Mouse (Mus musculus): ENCODE results near the gene Impad1.

Impad1 gene

DNA sequence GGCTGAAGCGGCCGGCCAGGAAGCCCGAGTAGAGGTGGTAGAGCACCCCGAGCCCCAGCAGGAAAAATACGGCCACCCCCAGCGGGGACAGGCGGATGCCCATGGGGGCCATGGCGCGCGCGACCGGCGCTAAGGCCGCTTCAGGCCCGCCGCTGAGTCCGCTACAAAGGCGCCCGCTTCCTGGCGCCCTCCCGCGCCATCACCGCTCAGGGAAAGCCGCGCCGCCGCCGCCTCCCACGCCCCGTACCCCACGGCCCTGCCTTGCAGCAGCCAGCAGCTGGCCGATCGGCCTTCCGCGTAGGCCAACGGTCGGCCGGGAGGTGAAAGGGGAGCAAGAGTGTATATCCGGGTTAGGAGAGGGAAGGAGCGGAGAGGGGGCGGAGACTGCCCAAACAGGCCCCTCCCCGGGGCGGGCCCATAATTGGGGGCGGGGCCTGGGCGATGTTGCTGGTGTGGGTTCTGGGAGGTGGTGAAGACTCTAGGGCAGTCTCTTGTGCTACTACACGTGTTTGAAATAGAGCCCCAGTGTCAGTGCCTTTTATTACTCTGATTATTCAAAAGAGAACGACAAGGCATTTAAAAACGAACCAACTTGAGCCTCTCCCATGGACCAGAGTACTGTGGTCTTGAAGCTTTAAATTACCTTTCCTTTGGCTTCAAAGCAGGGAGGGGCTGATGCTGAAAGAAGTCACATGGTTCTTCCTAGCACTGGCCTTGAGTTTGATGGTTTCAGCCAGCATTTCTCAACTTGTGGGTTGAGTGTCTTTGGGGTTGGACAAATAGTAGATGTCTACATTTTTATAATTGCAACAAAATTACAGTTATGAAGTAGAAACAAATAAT lies at the start of gene Impad1:
Impad1 (minus strand) TSS at position 364 of the 843 bp plus-strand sequence.
- DNase-seq (ENCODE audit: low spot score): peak; percentile 79

DNA sequence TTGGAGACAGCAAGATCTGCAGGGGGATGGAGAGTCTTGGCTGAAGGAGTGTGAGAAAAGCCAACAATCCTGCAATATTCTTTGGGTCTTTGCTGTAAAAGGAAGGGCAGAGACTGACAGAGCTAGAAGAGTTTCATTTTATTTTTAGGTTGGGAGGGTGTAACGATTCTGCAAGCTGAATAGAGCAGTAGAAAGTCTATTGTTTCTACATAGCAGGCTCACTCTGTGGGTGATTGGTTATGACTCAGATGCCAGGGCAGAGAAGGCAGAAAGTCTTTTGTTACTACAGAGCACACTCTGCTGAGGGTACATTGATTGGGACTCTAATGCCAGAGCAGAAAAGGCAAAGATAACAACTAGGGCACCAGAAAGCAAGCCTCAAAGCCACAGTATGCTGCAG lies 47.0 kb upstream of the Impad1 start:
- DNase-seq (ENCODE audit: low spot score): no peak

- DNase-seq (ENCODE audit: low spot score): no peak
Measured at GRCm38 (mm10) chr4:4833789-4834295, 40.7 kb upstream of the Impad1 start.

- no peak for DNase-seq (ENCODE audit: low spot score)
Measured at GRCm38 (mm10) chr4:4828131-4828530, 35.0 kb upstream of the Impad1 start.

- no peak for DNase-seq (ENCODE audit: low spot score)
Measured at GRCm38 (mm10) chr4:4822119-4822518, 29.0 kb upstream of the Impad1 start.

- peak; percentile 33 for DNase-seq (ENCODE audit: low spot score)
Measured at GRCm38 (mm10) chr4:4792141-4792991, 789 bp downstream of the Impad1 start.

GRCm38 (mm10) chr4:4791180-4791579 lies 2.0 kb downstream of the Impad1 start:
- DNase-seq (ENCODE audit: low spot score): no peak

DNA sequence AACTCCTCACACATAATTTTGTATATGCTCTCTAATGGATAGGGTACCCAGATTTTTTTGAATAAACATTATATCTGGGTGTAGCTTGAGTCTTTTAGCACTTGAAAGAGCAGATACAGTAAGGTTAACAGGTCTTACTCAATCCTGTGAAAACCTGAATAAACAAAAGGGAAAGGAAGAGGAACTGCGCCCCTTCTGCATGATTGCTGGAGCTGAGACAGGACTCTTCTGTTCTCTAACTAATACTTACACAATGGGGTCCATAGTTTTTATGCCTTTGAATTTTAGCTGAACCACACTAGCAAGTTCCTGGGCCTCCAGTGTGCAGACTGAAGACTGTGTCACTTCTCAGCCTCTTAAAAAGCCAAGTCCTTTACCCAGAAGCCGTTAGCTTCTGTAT lies 8.0 kb downstream of the Impad1 start:
- no peak for DNase-seq (ENCODE audit: low spot score)

DNA sequence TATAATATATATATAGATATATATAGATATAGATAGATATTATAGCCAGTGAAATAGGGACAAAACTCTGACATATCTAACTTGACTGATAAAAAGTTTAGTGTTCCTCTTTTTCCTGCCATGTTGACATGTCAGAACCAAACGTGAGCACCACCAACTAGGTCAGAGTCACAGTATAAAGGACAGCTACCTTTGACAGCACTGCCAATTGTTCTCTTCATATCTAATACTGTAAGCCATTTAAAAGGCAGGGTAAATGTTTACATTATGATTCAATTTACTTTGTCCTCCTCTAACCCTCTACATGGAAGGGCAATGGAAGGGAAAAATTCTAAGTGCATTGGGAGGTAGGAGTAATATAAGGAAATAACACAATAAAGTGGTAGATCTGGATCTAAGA lies 8.8 kb downstream of the Impad1 start:
- no peak for DNase-seq (ENCODE audit: low spot score)

DNA sequence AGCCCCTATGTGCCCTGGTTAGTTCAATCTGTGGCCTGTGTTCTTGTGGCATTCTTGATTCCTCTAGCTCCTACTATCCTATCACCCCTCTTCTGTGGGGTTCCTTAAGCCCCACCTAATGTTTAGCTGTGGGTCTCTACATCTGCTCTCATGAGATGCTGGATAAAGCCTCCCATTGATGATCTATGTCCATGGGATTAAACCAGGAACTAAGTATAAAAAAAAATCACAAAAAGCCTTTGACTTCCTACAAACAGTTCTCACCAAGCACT lies 9.5 kb downstream of the Impad1 start:
- DNase-seq (ENCODE audit: low spot score): no peak

- DNase-seq (ENCODE audit: low spot score): no peak
Measured at GRCm38 (mm10) chr4:4782882-4783685, 10.1 kb downstream of the Impad1 start.

DNA sequence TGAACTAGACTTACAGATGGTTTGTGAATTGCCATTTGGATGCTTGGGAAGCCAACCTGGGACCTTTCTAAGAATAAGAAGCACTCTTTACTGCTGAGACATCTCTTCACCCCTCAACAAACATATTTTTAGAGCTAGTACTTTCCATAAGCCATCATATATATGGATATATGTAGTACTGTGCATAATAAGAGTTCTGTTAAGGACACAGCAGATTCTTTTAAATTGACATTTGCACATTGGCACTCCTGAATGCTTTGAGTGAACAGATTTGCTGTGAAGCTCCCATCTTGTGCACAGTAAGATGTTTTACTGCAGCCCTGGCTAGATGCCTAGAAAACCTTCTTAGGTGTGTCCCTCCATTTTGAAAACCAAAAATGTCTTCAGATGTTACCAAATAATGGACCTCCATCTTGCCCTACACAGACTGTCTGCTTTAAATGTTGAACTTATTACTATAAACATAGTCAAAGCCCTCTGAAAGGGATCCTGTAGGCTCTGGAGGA lies 13.8 kb downstream of the Impad1 start:
- no peak for DNase-seq (ENCODE audit: low spot score)

GRCm38 (mm10) chr4:4771523-4772114 lies 21.5 kb downstream of the Impad1 start:
- DNase-seq (ENCODE audit: low spot score): no peak

- DNase-seq (ENCODE audit: low spot score): no peak
Measured at GRCm38 (mm10) chr4:4765806-4766205, 27.3 kb downstream of the Impad1 start.

DNA sequence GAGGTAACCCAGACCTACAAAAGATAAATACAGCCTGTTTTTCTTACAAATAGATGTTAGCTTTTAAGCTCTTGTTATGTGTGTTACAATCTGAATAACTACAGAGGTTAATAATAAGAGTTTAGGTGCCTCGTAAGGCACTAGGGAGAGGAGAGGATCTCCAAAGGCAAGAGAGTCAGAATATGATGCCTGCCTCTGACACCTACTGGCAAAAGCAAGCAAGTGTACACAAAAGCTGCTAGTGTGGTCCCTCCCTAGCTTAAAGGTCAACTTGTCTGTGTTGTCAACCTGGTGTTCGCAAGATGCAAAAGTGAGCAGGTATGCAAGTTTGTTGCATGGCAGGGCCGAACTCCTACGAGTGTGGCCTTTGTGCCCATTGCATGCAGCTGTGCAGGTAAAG lies 34.8 kb downstream of the Impad1 start:
- DNase-seq (ENCODE audit: low spot score): no peak

DNA sequence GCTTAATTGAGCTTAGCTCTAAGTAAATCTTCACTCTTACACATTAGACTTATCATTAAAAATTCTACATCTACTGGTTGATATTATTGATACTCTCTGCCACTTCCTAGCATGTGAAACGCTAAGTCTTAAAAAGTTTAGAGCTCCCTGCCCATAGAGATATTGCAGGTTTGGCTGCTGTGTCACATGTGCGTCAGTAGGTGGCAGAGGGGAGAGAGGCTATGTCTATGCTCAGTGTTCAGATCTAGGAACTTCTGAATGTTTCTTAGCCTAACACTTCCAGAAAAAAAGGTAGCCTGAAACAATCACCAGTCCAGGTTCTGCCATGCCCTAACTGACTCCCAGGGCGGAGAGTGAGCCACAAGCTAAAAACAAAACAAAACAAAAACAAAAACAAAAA lies 63.7 kb downstream of the Impad1 start:
- DNase-seq (ENCODE audit: low spot score): no peak

DNA sequence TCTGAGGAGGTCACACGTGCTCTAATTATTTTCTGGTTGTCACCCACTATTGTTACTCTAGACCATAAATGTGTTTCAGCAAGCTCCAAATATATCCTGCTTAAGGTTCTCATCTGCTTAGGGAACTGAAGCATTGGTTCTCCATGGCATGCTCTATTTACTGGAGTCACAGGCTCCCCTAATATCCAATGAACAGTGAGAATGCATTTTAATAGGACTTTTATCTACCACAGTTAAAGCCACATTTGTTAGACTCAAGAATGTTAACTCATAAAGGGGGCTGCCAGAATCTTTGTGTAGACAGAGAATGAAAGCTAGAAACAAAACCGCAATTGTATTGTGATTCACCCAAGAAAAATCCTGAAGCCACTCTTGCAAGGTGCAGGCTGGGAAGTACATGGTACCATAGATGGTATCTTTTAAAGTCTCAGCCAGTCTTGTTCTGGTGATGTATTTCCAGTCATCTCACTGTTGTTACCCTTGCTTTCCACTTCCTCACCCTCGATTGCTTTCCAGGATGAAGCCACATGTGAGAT lies 66.8 kb downstream of the Impad1 start:
- DNase-seq (ENCODE audit: low spot score): no peak

DNA sequence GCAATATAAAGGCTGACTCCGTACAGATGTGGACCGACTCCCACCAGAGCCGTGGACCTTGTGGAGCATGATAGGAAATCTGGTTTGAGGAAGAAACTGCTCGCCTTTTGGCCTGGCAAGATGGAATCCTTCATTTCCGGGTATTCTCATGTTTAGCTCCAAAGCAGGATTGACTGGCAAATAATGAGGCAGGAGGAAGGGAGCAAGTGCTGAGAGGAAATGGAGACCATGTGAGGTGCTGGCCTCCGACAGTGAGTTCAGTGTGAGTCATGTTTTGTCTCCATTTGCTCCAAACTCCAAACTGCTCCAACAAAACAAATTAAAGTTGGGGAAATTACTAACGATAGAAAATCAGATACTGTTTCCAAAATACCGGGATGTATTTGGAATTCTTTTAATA lies 69.3 kb downstream of the Impad1 start:
- no peak for DNase-seq (ENCODE audit: low spot score)

- DNase-seq (ENCODE audit: low spot score): no peak
Measured at GRCm38 (mm10) chr4:4722081-4722480, 71.1 kb downstream of the Impad1 start.

DNA sequence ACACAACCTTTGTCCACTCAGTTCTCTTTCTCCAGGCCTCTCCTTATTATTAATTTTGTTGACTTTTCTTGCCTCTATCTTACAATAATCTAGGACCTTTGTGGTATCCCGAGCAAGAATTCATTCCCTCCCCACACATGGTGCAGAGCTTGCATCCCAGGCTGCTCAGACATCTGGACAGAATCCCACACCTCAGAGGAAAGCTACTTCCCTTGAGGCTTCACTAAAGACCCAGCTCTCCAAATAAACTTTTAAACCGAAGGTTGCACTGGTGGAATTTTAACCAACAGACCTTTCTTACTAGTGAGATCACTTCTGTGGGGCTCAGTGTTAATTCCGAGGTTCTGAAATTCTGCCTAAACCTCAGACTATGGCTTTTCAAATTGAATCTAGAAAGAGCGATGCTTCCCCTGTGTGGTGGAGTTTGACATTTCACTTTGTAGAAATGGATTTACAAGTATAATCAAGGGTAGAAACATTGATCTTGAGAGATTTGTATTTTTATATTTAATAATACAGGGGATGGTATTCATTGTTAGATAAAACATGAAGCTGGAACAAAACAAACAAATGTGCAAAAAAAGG lies 75.3 kb downstream of the Impad1 start:
- DNase-seq (ENCODE audit: low spot score): no peak
